Mouse (Mus musculus) myocyte (in vitro differentiated cells): ENCODE data around the gene Itgam. TPM values are rescaled to one million over a fixed set of nuclear protein-coding genes. Genes with fewer than 3 reads are reported as not detected.
"Not testable (repeated sequence)": the region's sequence is repeated elsewhere in the genome, so short reads cannot be mapped to it uniquely, and the experiment has no call there.

Source experiments
- H3K27me3 ChIP-seq: one replicate; pipeline ENCODE4 v1.6.1; 2011; ENCODE audit not compliant: control insufficient read depth, insufficient read depth, insufficient read length
- H3K36me3 ChIP-seq: one replicate; pipeline ENCODE4 v1.6.1; 2011; ENCODE audit not compliant: control insufficient read depth, insufficient read depth
- H3K4me2 ChIP-seq: one replicate; pipeline ENCODE4 v1.6.1; 2011; ENCODE audit warnings: low read depth, control low read depth
- H3K4me3 ChIP-seq: one replicate; pipeline ENCODE4 v1.5.1; 2011; ENCODE audit warnings: mild to moderate bottlenecking, control low read depth, moderate library complexity
- H3K79me2 ChIP-seq: one replicate; pipeline ENCODE4 v1.6.1; 2011; ENCODE audit not compliant: control insufficient read depth, insufficient read depth
- H3ac ChIP-seq: one replicate; pipeline ENCODE4 v1.6.1; 2011; ENCODE audit not compliant: control insufficient read depth, insufficient read length
- CEBPB ChIP-seq: IDR thresholded peaks from 2 replicates; pipeline ENCODE4 v1.6.1; 2011; ENCODE audit warnings: mild to moderate bottlenecking, moderate library complexity; ENCODE audit not compliant: poor library complexity, insufficient read depth, severe bottlenecking
- E2F4 ChIP-seq: IDR thresholded peaks from one replicate; pipeline ENCODE4 v1.6.1; 2011; ENCODE audit warnings: mild to moderate bottlenecking, control low read depth, moderate library complexity; ENCODE audit not compliant: insufficient read depth
- MAX ChIP-seq: IDR thresholded peaks from one replicate; pipeline ENCODE4 v1.6.1; 2011; ENCODE audit warnings: low read depth, mild to moderate bottlenecking, control low read depth
- MYOD1 ChIP-seq, 3 experiments: IDR thresholded peaks; one replicate each; pipeline ENCODE4 v1.6.1; 2011; ENCODE audit warnings: control low read depth in 2 of 3, low read depth in 2 of 3, mild to moderate bottlenecking in 2 of 3, moderate library complexity in 1 of 3; ENCODE audit not compliant: insufficient read length in 2 of 3, control insufficient read depth in 1 of 3
- MYOG ChIP-seq, 3 experiments: IDR thresholded peaks; one replicate each; pipeline ENCODE4 v1.6.1; 2011; ENCODE audit warnings: control low read depth in 2 of 3, low read depth in 2 of 3, mild to moderate bottlenecking in 2 of 3; ENCODE audit not compliant: insufficient read length in 2 of 3, control insufficient read depth in 1 of 3, insufficient read depth in 1 of 3
- POLR2A ChIP-seq: IDR thresholded peaks from one replicate; pipeline ENCODE4 v1.6.1; 2011; ENCODE audit warnings: low read depth, mild to moderate bottlenecking, control low read depth, moderate library complexity; ENCODE audit not compliant: insufficient read length
- POLR2AphosphoS2 ChIP-seq: IDR thresholded peaks from one replicate; pipeline ENCODE4 v1.6.1; 2011; ENCODE audit warnings: low read depth, control low read depth; ENCODE audit not compliant: insufficient read length
- REST ChIP-seq: IDR thresholded peaks from one replicate; pipeline ENCODE4 v1.6.1; 2011; ENCODE audit warnings: mild to moderate bottlenecking, control low read depth, moderate library complexity; ENCODE audit not compliant: insufficient read depth, insufficient read length
- SRF ChIP-seq: IDR thresholded peaks from one replicate; pipeline ENCODE4 v1.6.1; 2011; ENCODE audit warnings: low read depth; ENCODE audit not compliant: control insufficient read depth, insufficient read length
- TCF12 ChIP-seq: IDR thresholded peaks from one replicate; pipeline ENCODE4 v1.6.1; 2011; ENCODE audit warnings: mild to moderate bottlenecking, control low read depth; ENCODE audit not compliant: poor library complexity, insufficient read depth, severe bottlenecking
- TCF3 ChIP-seq: IDR thresholded peaks from one replicate; pipeline ENCODE4 v1.6.1; 2011; ENCODE audit warnings: low read depth, control low read depth; ENCODE audit not compliant: insufficient read length
- USF1 ChIP-seq: IDR thresholded peaks from one replicate; pipeline ENCODE4 v1.6.1; 2011; ENCODE audit warnings: low read depth, mild to moderate bottlenecking, control low read depth, moderate library complexity
- polyA plus RNA-seq: library from polyadenylated mRNA; unstranded; fragments of >200 nt; fragmentation: generic; extraction: Trizol; gene quantifications from one replicate; pipeline ENCODE4 v1.2.1, GENCODE M21; 2012; ENCODE audit warnings: missing spikeins

Itgam gene
- polyA plus RNA-seq: 0.14 TPM

DNA sequence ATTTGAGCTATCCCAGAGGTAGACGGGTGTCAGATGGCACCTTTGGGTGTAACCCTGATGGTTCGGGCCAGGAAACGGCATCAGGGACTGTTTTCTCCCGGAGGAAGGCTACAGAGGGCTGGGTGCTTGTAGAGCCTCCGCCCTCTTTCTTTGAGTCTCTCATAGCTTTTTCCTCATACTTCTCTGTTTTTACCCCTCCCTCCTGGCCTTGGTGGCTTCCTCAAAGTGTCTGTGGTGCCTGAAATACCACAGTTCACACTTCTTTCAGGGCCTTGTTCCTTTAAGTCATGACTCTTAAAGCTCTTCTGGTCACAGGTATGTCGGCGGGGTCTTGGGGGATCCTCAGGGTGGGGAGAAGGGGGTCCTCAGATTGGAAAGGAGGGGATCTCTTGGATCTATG is at the start of gene Itgam, which contains the start of gene Gm49368:
Itgam (plus strand) TSS at position 185 of the 400 bp plus-strand sequence.
Gm49368 (plus strand) TSS at position 228 of the 400 bp plus-strand sequence.
- no peak for TF ChIP-seq SRF
- TF ChIP-seq REST: no peak
- TF ChIP-seq MAX: no peak
- no peak for TF ChIP-seq CEBPB
- TF ChIP-seq MYOG (IDR thresholded peaks at IDR 0.05; ENCODE audit: control insufficient read depth in 1 of 3, insufficient read depth in 1 of 3, insufficient read length in 2 of 3, low read depth in 2 of 3): no peak
- TF ChIP-seq USF1: no peak
- no peak for TF ChIP-seq MYOD1 (IDR thresholded peaks at IDR 0.05; ENCODE audit: control insufficient read depth in 1 of 3, insufficient read length in 2 of 3, low read depth in 2 of 3)
- no peak for TF ChIP-seq TCF3
- TF ChIP-seq TCF12: no peak
- TF ChIP-seq POLR2AphosphoS2: no peak
- Histone ChIP-seq H3K79me2 (no peaks in the 10 kb centered on the region), H3K4me2 (no peak within 1 kb of the TSS), H3K36me3 (no peaks in the 10 kb centered on the region), H3ac (no peak within 1 kb of the TSS), H3K27me3 (peaks cover 14% of the 10 kb centered on the region), H3K4me3 (no peak within 1 kb of the TSS)

GRCm38 (mm10) chr7:128013116-128013515 is 49.3 kb upstream of the Itgam start:
- Histone ChIP-seq H3ac (no peak overlapping the region), H3K4me2 (no peak overlapping the region), H3K27me3 (no peaks in the 10 kb centered on the region), H3K36me3 (peaks cover 13% of the 10 kb centered on the region), H3K4me3 (no peak overlapping the region), H3K79me2 (no peaks in the 10 kb centered on the region)
- TF ChIP-seq TCF12: no peak
- no peak for TF ChIP-seq POLR2A
- TF ChIP-seq SRF: no peak
- TF ChIP-seq MYOG (IDR thresholded peaks at IDR 0.05; ENCODE audit: control insufficient read depth in 1 of 3, insufficient read depth in 1 of 3, insufficient read length in 2 of 3, low read depth in 2 of 3): no peak
- TF ChIP-seq E2F4: no peak
- TF ChIP-seq MAX: no peak
- TF ChIP-seq CEBPB: no peak
- no peak for TF ChIP-seq POLR2AphosphoS2
- no peak for TF ChIP-seq REST
- no peak for TF ChIP-seq TCF3
- TF ChIP-seq USF1: no peak
- no peak for TF ChIP-seq MYOD1 (IDR thresholded peaks at IDR 0.05; ENCODE audit: control insufficient read depth in 1 of 3, insufficient read length in 2 of 3, low read depth in 2 of 3)

DNA sequence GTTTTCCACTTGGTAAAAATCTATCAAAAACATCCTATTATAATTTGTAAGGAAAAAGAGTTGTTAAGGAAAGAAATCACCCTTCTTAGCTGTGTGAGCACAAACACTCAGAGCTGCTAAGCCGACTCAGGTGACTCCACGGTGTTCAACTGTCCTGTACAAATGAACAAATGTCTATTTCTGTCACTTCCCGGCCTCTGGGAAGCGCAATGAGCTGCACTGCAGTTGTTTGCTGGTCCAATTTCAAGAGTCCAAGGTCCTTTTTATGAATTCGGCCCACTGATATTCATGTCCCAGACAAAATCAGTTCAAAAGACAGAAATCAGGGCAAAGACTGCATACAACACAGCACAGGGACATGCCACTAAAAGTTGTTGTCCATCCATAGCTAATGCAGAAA is 46.3 kb upstream of the Itgam start:
- not testable (repeated sequence) for H3K4me2 ChIP-seq, H3K36me3 ChIP-seq, H3K4me3 ChIP-seq, H3K27me3 ChIP-seq, H3ac ChIP-seq, H3K79me2 ChIP-seq

DNA sequence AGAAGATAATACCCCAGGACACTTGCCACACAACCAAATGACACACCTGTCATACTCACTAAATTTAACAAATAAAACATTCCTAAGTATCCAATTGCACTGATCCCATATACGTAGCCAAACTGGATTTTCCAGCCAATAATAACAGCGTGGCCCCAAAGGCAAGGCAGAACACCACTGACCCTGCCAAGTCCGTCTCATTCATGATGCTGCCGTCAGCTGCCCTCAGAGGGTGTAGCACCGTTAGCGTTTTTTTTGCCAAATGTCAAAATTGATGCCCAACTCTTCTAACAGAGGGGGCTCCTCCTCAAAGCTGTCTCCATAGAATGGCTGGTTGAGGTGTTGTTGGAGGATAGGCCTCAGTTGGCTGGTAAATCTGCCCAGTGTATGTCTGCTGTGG is 45.8 kb upstream of the Itgam start:
- H3K27me3 ChIP-seq: no peaks in the 10 kb centered on the region
- no peak overlapping the region for H3K4me3 ChIP-seq
- no peak overlapping the region for H3K4me2 ChIP-seq
- no peak for TF ChIP-seq CEBPB
- no peak for TF ChIP-seq E2F4
- TF ChIP-seq MYOG (IDR thresholded peaks at IDR 0.05; ENCODE audit: control insufficient read depth in 1 of 3, insufficient read depth in 1 of 3, insufficient read length in 2 of 3, low read depth in 2 of 3): peak in 2 of 3 experiments; percentile 55 to 64
- no peak for TF ChIP-seq USF1
- peak; percentile 83 for TF ChIP-seq POLR2AphosphoS2
- TF ChIP-seq MYOD1 (IDR thresholded peaks at IDR 0.05; ENCODE audit: control insufficient read depth in 1 of 3, insufficient read length in 2 of 3, low read depth in 2 of 3): peak in 1 of 3 experiments; percentile 41
- no peak for TF ChIP-seq TCF3
- TF ChIP-seq MAX: no peak
- TF ChIP-seq POLR2A: no peak
- no peak for TF ChIP-seq SRF
- TF ChIP-seq TCF12: no peak
- no peak for TF ChIP-seq REST
- H3K36me3 ChIP-seq: no peaks in the 10 kb centered on the region
- H3K79me2 ChIP-seq: no peaks in the 10 kb centered on the region
- no peak overlapping the region for H3ac ChIP-seq

- TF ChIP-seq TCF12 (no peak), REST (no peak), SRF (no peak), TCF3 (no peak)
- H3ac ChIP-seq: no peak overlapping the region
- no peak overlapping the region for H3K4me2 ChIP-seq
- no peak overlapping the region for H3K4me3 ChIP-seq
- H3K79me2 ChIP-seq: no peaks in the 10 kb centered on the region
- no peaks in the 10 kb centered on the region for H3K27me3 ChIP-seq
- H3K36me3 ChIP-seq: no peaks in the 10 kb centered on the region
Observed at GRCm38 (mm10) chr7:128018275-128018674, 44.2 kb upstream of the Itgam start.
